Mouse (Mus musculus): ENCODE data around the gene Fbxl7.

Gene Fbxl7

GRCm38 (mm10) chr15:26693075-26693474 is 202.3 kb downstream of the Fbxl7 start:
- DNase-seq (ENCODE audit: extremely low spot score), result no peak

GRCm38 (mm10) chr15:26688472-26689104 is 206.8 kb downstream of the Fbxl7 start:
- DNase-seq (ENCODE audit: extremely low spot score), result no peak

- DNase-seq (ENCODE audit: extremely low spot score), result no peak
These were observed 207.7 kb downstream of the Fbxl7 start for GRCm38 (mm10) chr15:26687729-26688128.

- DNase-seq (ENCODE audit: extremely low spot score), result no peak
These were observed 213.1 kb downstream of the Fbxl7 start for GRCm38 (mm10) chr15:26682279-26682678.

GRCm38 (mm10) chr15:26673239-26673859 is 222.0 kb downstream of the Fbxl7 start:
- DNase-seq (ENCODE audit: extremely low spot score), result no peak

- DNase-seq (ENCODE audit: extremely low spot score), result no peak
These were observed 240.4 kb downstream of the Fbxl7 start for GRCm38 (mm10) chr15:26654988-26655387.

- DNase-seq (ENCODE audit: extremely low spot score), result no peak
These were observed 252.8 kb downstream of the Fbxl7 start for GRCm38 (mm10) chr15:26642563-26642962.

- DNase-seq (ENCODE audit: extremely low spot score), result no peak
These were observed 255.7 kb downstream of the Fbxl7 start for GRCm38 (mm10) chr15:26639726-26640125.

GRCm38 (mm10) chr15:26635591-26635990 is 259.8 kb downstream of the Fbxl7 start:
- no peak for DNase-seq (ENCODE audit: extremely low spot score)

GRCm38 (mm10) chr15:26628181-26628580 is 267.2 kb downstream of the Fbxl7 start:
- DNase-seq (ENCODE audit: extremely low spot score), result no peak

- DNase-seq (ENCODE audit: extremely low spot score), result no peak
These were observed 272.1 kb downstream of the Fbxl7 start for GRCm38 (mm10) chr15:26623242-26623641.

GRCm38 (mm10) chr15:26620279-26620678 is 275.1 kb downstream of the Fbxl7 start:
- peak; percentile 36 for DNase-seq (ENCODE audit: extremely low spot score)

GRCm38 (mm10) chr15:26619221-26619620 is 276.2 kb downstream of the Fbxl7 start:
- no peak for DNase-seq (ENCODE audit: extremely low spot score)

GRCm38 (mm10) chr15:26596239-26596638 is 299.1 kb downstream of the Fbxl7 start:
- no peak for DNase-seq (ENCODE audit: extremely low spot score)

- DNase-seq (ENCODE audit: extremely low spot score), result no peak
These were observed 315.3 kb downstream of the Fbxl7 start for GRCm38 (mm10) chr15:26579947-26580709.

GRCm38 (mm10) chr15:26578500-26578899 is 316.9 kb downstream of the Fbxl7 start:
- no peak for DNase-seq (ENCODE audit: extremely low spot score)

- no peak for DNase-seq (ENCODE audit: extremely low spot score)
These were observed 329.3 kb downstream of the Fbxl7 start for GRCm38 (mm10) chr15:26566076-26566475.

GRCm38 (mm10) chr15:26553620-26554019 is 341.8 kb downstream of the Fbxl7 start:
- no peak for DNase-seq (ENCODE audit: extremely low spot score)

- DNase-seq (ENCODE audit: extremely low spot score), result no peak
These were observed 361.2 kb downstream of the Fbxl7 start for GRCm38 (mm10) chr15:26533997-26534700.

GRCm38 (mm10) chr15:26519220-26519631 is 376.2 kb downstream of the Fbxl7 start:
- DNase-seq (ENCODE audit: extremely low spot score), result no peak

- DNase-seq (ENCODE audit: extremely low spot score), result no peak
These were observed 394.4 kb downstream of the Fbxl7 start for GRCm38 (mm10) chr15:26501024-26501423.

All from embryo, embryonic 9.5 days (tissue).